8 mouse cellular contexts compared by ENCODE assay signal in genomic region chr3:97160908-97161307, GRCm38 (mm10). TPM values are rescaled to one million over a fixed set of nuclear protein-coding genes. Genes with fewer than 3 reads are reported as not detected.
DNase-seq lines count a peak whose midpoint lies in the region; ATAC-seq lines count a peak whose summit lies in the region.

No protein-coding gene starts in this region.

- DNase-seq in embryonic facial prominence, embryonic 14.5 days (ENCODE audit: low spot score), result peak; percentile 49
- DNase-seq in heart, postnatal 14 days, result peak; percentile 57 to 67
- DNase-seq in lung, postnatal 36 days, result peak; percentile 19
- DNase-seq in spleen, adult 18-20 months, result no peak
- DNase-seq in natural killer cell, adult 2 months (ENCODE audit: low spot score in 2 of 2), result no peak
- no peak for DNase-seq in frontal cortex, postnatal 10 days (ENCODE audit: low spot score in 2 of 2)

- H3K27ac ChIP-seq in intestine, embryonic 16.5 days (ENCODE audit: low read length), result no peak overlapping the region
- H3K27ac ChIP-seq in intestine, embryonic 15.5 days, result no peak overlapping the region
- H3K27ac ChIP-seq in embryonic facial prominence, embryonic 14.5 days (replicated peaks; ENCODE audit: low read depth, low read length), result no peak overlapping the region

- H3K9me3 ChIP-seq in intestine, embryonic 16.5 days (ENCODE audit: control insufficient read depth, low read length), result no peaks in the 10 kb centered on the region
- H3K9me3 ChIP-seq in intestine, embryonic 15.5 days, result no peaks in the 10 kb centered on the region
- H3K9me3 ChIP-seq in embryonic facial prominence, embryonic 14.5 days (ENCODE audit: control insufficient read depth, low read length), result no peaks in the 10 kb centered on the region

- H3K9ac ChIP-seq in intestine, embryonic 16.5 days (ENCODE audit: low read depth, low read length), result no peak overlapping the region
- H3K9ac ChIP-seq in intestine, embryonic 15.5 days, result no peak overlapping the region
- no peak overlapping the region for H3K9ac ChIP-seq in embryonic facial prominence, embryonic 14.5 days (ENCODE audit: low read depth, low read length)

- H3K4me3 ChIP-seq in intestine, embryonic 16.5 days (ENCODE audit: low read length), result no peak overlapping the region
- H3K4me3 ChIP-seq in intestine, embryonic 15.5 days (replicated peaks), result no peak overlapping the region
- H3K4me3 ChIP-seq in embryonic facial prominence, embryonic 14.5 days (ENCODE audit: low read depth, low read length), result no peak overlapping the region

- intact Hi-C loops in heart, postnatal 14 days (cut with DNase I), result no loop called here

- H3K4me2 ChIP-seq in intestine, embryonic 16.5 days (ENCODE audit: low read depth, low read length), result 0 out of 2 replicates have a peak overlapping the region, but pooled peaks have one; percentile 77
- H3K4me2 ChIP-seq in intestine, embryonic 15.5 days (replicated peaks), result no peak overlapping the region; the same call in 1 of the 2 replicates
- H3K4me2 ChIP-seq in embryonic facial prominence, embryonic 14.5 days (ENCODE audit: low read depth, low read length), result peak overlapping the region; percentile 80

- H3K4me1 ChIP-seq in intestine, embryonic 16.5 days (ENCODE audit: control insufficient read depth, insufficient read depth, low read length), result peaks cover 8% of the 10 kb centered on the region; the same call in 1 of the 2 replicates
- H3K4me1 ChIP-seq in intestine, embryonic 15.5 days (replicated peaks), result peaks cover 12% of the 10 kb centered on the region
- peaks cover 8% of the 10 kb centered on the region; the same call in 1 of the 2 replicates for H3K4me1 ChIP-seq in embryonic facial prominence, embryonic 14.5 days (ENCODE audit: control insufficient read depth, insufficient read depth, low read length)

- H3K36me3 ChIP-seq in intestine, embryonic 16.5 days (ENCODE audit: control insufficient read depth, insufficient read depth, low read length), result no peaks in the 10 kb centered on the region
- H3K36me3 ChIP-seq in intestine, embryonic 15.5 days, result no peaks in the 10 kb centered on the region
- no peaks in the 10 kb centered on the region for H3K36me3 ChIP-seq in embryonic facial prominence, embryonic 14.5 days (ENCODE audit: control insufficient read depth, insufficient read depth, low read length)

- H3K27me3 ChIP-seq in intestine, embryonic 16.5 days (replicated peaks; ENCODE audit: control insufficient read depth, insufficient read depth, low read length), result no peaks in the 10 kb centered on the region
- no peaks in the 10 kb centered on the region for H3K27me3 ChIP-seq in intestine, embryonic 15.5 days (replicated peaks)
- H3K27me3 ChIP-seq in embryonic facial prominence, embryonic 14.5 days (replicated peaks; ENCODE audit: control insufficient read depth, insufficient read depth, low read length), result no peaks in the 10 kb centered on the region

- no peak for ATAC-seq in intestine, embryonic 16.5 days
- ATAC-seq in intestine, embryonic 15.5 days, result no peak
- no peak for ATAC-seq in embryonic facial prominence, embryonic 14.5 days (ENCODE audit: low read depth)

- 64% methylated on average over 10 of the region's 10 CpGs for WGBS in intestine, embryonic 16.5 days
- WGBS in intestine, embryonic 15.5 days, result 55% methylated on average over 10 of the region's 10 CpGs
- 49% methylated on average over 10 of the region's 10 CpGs for WGBS in embryonic facial prominence, embryonic 14.5 days

RNA-seq across cellular contexts. Expression of gene Acp6, which starts 2.3 kb away (rescaled TPM):
- 56.4 and 60.3 TPM in 2 replicates for polyA plus RNA-seq in intestine, embryonic 16.5 days (2015; fragmentation: Nextera tagmentation; extraction: Ambion mirVana)
- 49.7 and 50.1 TPM in 2 replicates for polyA plus RNA-seq in intestine, embryonic 15.5 days (2015; fragmentation: Nextera tagmentation; extraction: Ambion mirVana)
- polyA plus RNA-seq in embryonic facial prominence, embryonic 14.5 days (2014; fragmentation: Nextera tagmentation; extraction: Ambion mirVana), result 31.5 and 35.3 TPM in 2 replicates
- 10 to 100 TPM; 28.9 to 29.9 TPM for total RNA-seq in heart, postnatal 14 days (2021)

Comparison
In these comparisons a context has a peak if more than half of its experiments do, and no peak if none do; other contexts are left out.
1. DNase-seq: peak in embryonic facial prominence, embryonic 14.5 days (single experiment), heart, postnatal 14 days (2 of 2) and lung, postnatal 36 days (single experiment); none in spleen, adult 18-20 months (0 of 2), natural killer cell, adult 2 months (0 of 2) and frontal cortex, postnatal 10 days (0 of 2).